In genomic region chr7:97331726-97332666, GRCm38 (mm10) we compare ENCODE assay signal across 8 mouse cellular contexts. TPM values are rescaled to one million over a fixed set of nuclear protein-coding genes. Genes with fewer than 3 reads are reported as not detected.
DNase-seq lines count a peak whose midpoint lies in the region; ATAC-seq and TF ChIP-seq lines count a peak whose summit lies in the region.

Gene Usp35, minus strand, starts transcription at chr7:97332020.
Gene Kctd21, plus strand, starts transcription at chr7:97332327.

- TF ChIP-seq CTCF in liver, embryonic 14.5 days (IDR thresholded peaks at IDR 0.05; ENCODE audit: low read depth): peak; percentile 46
- peak; percentile 63 for TF ChIP-seq CTCF in stomach, postnatal 0 days (IDR thresholded peaks at IDR 0.05; ENCODE audit: low read depth)

- H3K9me3 ChIP-seq in forebrain, embryonic 10.5 days: no peaks in the 10 kb centered on the region
- H3K9me3 ChIP-seq in heart, embryonic 15.5 days (replicated peaks): no peaks in the 10 kb centered on the region
- no peaks in the 10 kb centered on the region for H3K9me3 ChIP-seq in liver, embryonic 14.5 days (ENCODE audit: control insufficient read depth, low read length)
- H3K9me3 ChIP-seq in neural tube, embryonic 11.5 days (ENCODE audit: control insufficient read depth, low read length): no peaks in the 10 kb centered on the region
- no peaks in the 10 kb centered on the region for H3K9me3 ChIP-seq in stomach, postnatal 0 days (ENCODE audit: control insufficient read depth, low read length)

- H3K36me3 ChIP-seq in forebrain, embryonic 10.5 days (replicated peaks): no peaks in the 10 kb centered on the region
- no peaks in the 10 kb centered on the region for H3K36me3 ChIP-seq in heart, embryonic 15.5 days
- H3K36me3 ChIP-seq in liver, embryonic 14.5 days (replicated peaks; ENCODE audit: control insufficient read depth, insufficient read depth, low read depth): no peaks in the 10 kb centered on the region
- H3K36me3 ChIP-seq in neural tube, embryonic 11.5 days (ENCODE audit: control insufficient read depth, insufficient read depth, low read length): no peaks in the 10 kb centered on the region
- H3K36me3 ChIP-seq in stomach, postnatal 0 days (ENCODE audit: control insufficient read depth, insufficient read depth, low read length): no peaks in the 10 kb centered on the region

- TF ChIP-seq EP300 in liver, embryonic 14.5 days (IDR thresholded peaks at IDR 0.05; ENCODE audit: low read depth): no peak
- no peak for TF ChIP-seq EP300 in stomach, postnatal 0 days (optimal IDR thresholded peaks at IDR 0.05)

- H3K4me2 ChIP-seq in heart, embryonic 15.5 days: peak within 1 kb of the TSS; percentile 86
- H3K4me2 ChIP-seq in liver, embryonic 14.5 days (ENCODE audit: low read depth): peak within 1 kb of the TSS; percentile 95
- peak within 1 kb of the TSS; percentile 78 for H3K4me2 ChIP-seq in neural tube, embryonic 11.5 days (ENCODE audit: low read depth)
- peak within 1 kb of the TSS; percentile 69 for H3K4me2 ChIP-seq in stomach, postnatal 0 days (replicated peaks; ENCODE audit: low read depth)

- peak; percentile 98 for ATAC-seq in heart, embryonic 15.5 days (replicated peaks; ENCODE audit: insufficient number of reproducible peaks, insufficient read depth, low FRiP score, low read depth)
- ATAC-seq in liver, embryonic 14.5 days (ENCODE audit: insufficient read depth): peak; percentile 99
- ATAC-seq in neural tube, embryonic 11.5 days (ENCODE audit: insufficient read depth, low FRiP score, low TSS enrichment): peak; percentile 98
- ATAC-seq in stomach, postnatal 0 days (ENCODE audit: low FRiP score, low TSS enrichment): peak; percentile 99

- peak; percentile 86 to 93 for DNase-seq in CD8-positive naive resting alpha-beta T cell, adult 2 months (ENCODE audit: low read depth in 2 of 2, low spot score in 2 of 2)
- peak; percentile 84 for DNase-seq in c-Kit-positive CD71-negative TER-119-negative erythroid progenitor cells, embryonic 14.5 days (ENCODE audit: low read depth)
- peak; percentile 94 for DNase-seq in forebrain, embryonic 10.5 days (ENCODE audit: extremely low spot score, low spot score)
- peak; percentile 93 to 97 for DNase-seq in kidney, postnatal 25 days
- peak; percentile 73 to 81 (median 76) for DNase-seq in liver, embryonic 14.5 days (ENCODE audit: low read depth in 3 of 3, low spot score in 3 of 3)
- peak; percentile 97 for DNase-seq in neural tube, embryonic 11.5 days (ENCODE audit: low spot score)
- DNase-seq in stomach, postnatal 0 days (ENCODE audit: low spot score): peak; percentile 94

- peak within 1 kb of the TSS; percentile 70 for H3K4me3 ChIP-seq in forebrain, embryonic 10.5 days
- H3K4me3 ChIP-seq in heart, embryonic 15.5 days: peak within 1 kb of the TSS; percentile 93
- H3K4me3 ChIP-seq in liver, embryonic 14.5 days (ENCODE audit: insufficient read depth in 1 of 2, low read depth in 2 of 2, low read length in 2 of 2): peak within 1 kb of the TSS; percentile 81 to 86
- H3K4me3 ChIP-seq in neural tube, embryonic 11.5 days (ENCODE audit: low read depth, low read length): peak within 1 kb of the TSS; percentile 80
- H3K4me3 ChIP-seq in stomach, postnatal 0 days (ENCODE audit: low read depth, low read length): peak within 1 kb of the TSS; percentile 83

- H3K4me1 ChIP-seq in forebrain, embryonic 10.5 days: peaks cover 35% of the 10 kb centered on the region
- peaks cover 11% of the 10 kb centered on the region for H3K4me1 ChIP-seq in heart, embryonic 15.5 days (replicated peaks)
- H3K4me1 ChIP-seq in liver, embryonic 14.5 days (replicated peaks; ENCODE audit: control insufficient read depth in 2 of 2, insufficient read depth in 2 of 2, low read length in 1 of 2): peaks cover 5 to 9% of the 10 kb centered on the region in 2 experiments
- H3K4me1 ChIP-seq in neural tube, embryonic 11.5 days (ENCODE audit: control insufficient read depth, insufficient read depth, low read length): peaks cover 5% of the 10 kb centered on the region; the same call in 1 of the 2 replicates
- H3K4me1 ChIP-seq in stomach, postnatal 0 days (replicated peaks; ENCODE audit: control insufficient read depth, insufficient read depth): 0 out of 2 replicates have a peak, but pooled peaks cover 3% of the 10 kb centered on the region

- H3K27ac ChIP-seq in forebrain, embryonic 10.5 days: peak within 1 kb of the TSS; percentile 86
- H3K27ac ChIP-seq in heart, embryonic 15.5 days: peak within 1 kb of the TSS; percentile 56; the same call in 1 of the 2 replicates
- H3K27ac ChIP-seq in liver, embryonic 14.5 days: no peak within 1 kb of the TSS
- 0 out of 2 replicates have a peak within 1 kb of the TSS, but pooled peaks have one; percentile 14 for H3K27ac ChIP-seq in neural tube, embryonic 11.5 days (ENCODE audit: low read depth, low read length)
- H3K27ac ChIP-seq in stomach, postnatal 0 days (replicated peaks): 0 out of 2 replicates have a peak within 1 kb of the TSS, but pooled peaks have one; percentile 56

- H3K27me3 ChIP-seq in forebrain, embryonic 10.5 days (ENCODE audit: poor library complexity, severe bottlenecking): peaks cover 25% of the 10 kb centered on the region
- H3K27me3 ChIP-seq in heart, embryonic 15.5 days: peaks cover 8% of the 10 kb centered on the region
- no peaks in the 10 kb centered on the region for H3K27me3 ChIP-seq in liver, embryonic 14.5 days (ENCODE audit: control insufficient read depth, insufficient read depth, low read length)
- H3K27me3 ChIP-seq in neural tube, embryonic 11.5 days (ENCODE audit: control insufficient read depth, insufficient read depth, low read length): no peaks in the 10 kb centered on the region
- no peaks in the 10 kb centered on the region for H3K27me3 ChIP-seq in stomach, postnatal 0 days (ENCODE audit: control insufficient read depth, insufficient read depth, low read length)

- H3K9ac ChIP-seq in heart, embryonic 15.5 days: peak within 1 kb of the TSS; percentile 82
- H3K9ac ChIP-seq in liver, embryonic 14.5 days (replicated peaks): peak within 1 kb of the TSS; percentile 70
- H3K9ac ChIP-seq in neural tube, embryonic 11.5 days (ENCODE audit: low read length): peak within 1 kb of the TSS; percentile 71
- peak within 1 kb of the TSS; percentile 76 for H3K9ac ChIP-seq in stomach, postnatal 0 days (ENCODE audit: low read length)

- under 1% methylated on average over 66 of the region's 68 CpGs for WGBS in forebrain, embryonic 10.5 days
- WGBS in heart, embryonic 15.5 days: under 1% methylated on average over 68 of the region's 68 CpGs
- WGBS in liver, embryonic 14.5 days (ENCODE audit: insufficient replicate concordance): 1% methylated on average over 65 of the region's 68 CpGs
- 1% methylated on average over 66 of the region's 68 CpGs for WGBS in neural tube, embryonic 11.5 days
- under 1% methylated on average over 65 of the region's 68 CpGs for whole genome bisulfite sequencing in stomach, postnatal 0 days

RNA-seq across cellular contexts. Expression of gene Usp35, which starts in this region (rescaled TPM):
- polyA plus RNA-seq in forebrain, embryonic 10.5 days (2016; fragmentation: Nextera tagmentation; extraction: Ambion mirVana): 0.83 and 1.7 TPM in 2 replicates
- 0.60 and 1.8 TPM in 2 replicates for polyA plus RNA-seq in heart, embryonic 15.5 days (2015; fragmentation: Nextera tagmentation; extraction: Ambion mirVana)
- polyA plus RNA-seq in liver, embryonic 14.5 days (2012; rRNA removed): 0.29 and 0.36 TPM in 2 replicates
- polyA plus RNA-seq in liver, embryonic 14.5 days (2014; fragmentation: Nextera tagmentation; extraction: Ambion mirVana): 0.14 and 0.18 TPM in 2 replicates
- polyA plus RNA-seq in neural tube, embryonic 11.5 days (2014; fragmentation: Nextera tagmentation; extraction: Ambion mirVana): 2.8 and 3.3 TPM in 2 replicates
- polyA plus RNA-seq in stomach, postnatal 0 days (2015; fragmentation: Nextera tagmentation; extraction: Ambion mirVana): 0.53 and 0.62 TPM in 2 replicates

RNA-seq across cellular contexts. Expression of gene Kctd21, which starts in this region (rescaled TPM):
- polyA plus RNA-seq in forebrain, embryonic 10.5 days (2016; fragmentation: Nextera tagmentation; extraction: Ambion mirVana): 3.7 and 3.9 TPM in 2 replicates
- 3.5 and 4.5 TPM in 2 replicates for polyA plus RNA-seq in heart, embryonic 15.5 days (2015; fragmentation: Nextera tagmentation; extraction: Ambion mirVana)
- 0.79 and 0.80 TPM in 2 replicates for polyA plus RNA-seq in liver, embryonic 14.5 days (2012; rRNA removed)
- polyA plus RNA-seq in liver, embryonic 14.5 days (2014; fragmentation: Nextera tagmentation; extraction: Ambion mirVana): 0.76 and 0.96 TPM in 2 replicates
- 6.1 and 6.6 TPM in 2 replicates for polyA plus RNA-seq in neural tube, embryonic 11.5 days (2014; fragmentation: Nextera tagmentation; extraction: Ambion mirVana)
- 2.0 TPM in 2 replicates for polyA plus RNA-seq in stomach, postnatal 0 days (2015; fragmentation: Nextera tagmentation; extraction: Ambion mirVana)

Comparison
In these comparisons a context has a peak if more than half of its experiments do, and no peak if none do; other contexts are left out.
1. Peak in DNase-seq, ATAC-seq, H3K4me3 ChIP-seq, H3K9ac ChIP-seq and H3K4me2 ChIP-seq in liver, embryonic 14.5 days; RNA of the genes that start here not detected or under 1 TPM.